Mouse (Mus musculus) midbrain, embryonic 11.5 days (tissue): ENCODE measurements around the gene Iqcd. TPM values are rescaled to one million over a fixed set of nuclear protein-coding genes. Genes with fewer than 3 reads are reported as not detected.
A peak's percentile ranks its signal among the peaks of the same experiment; 100 is the strongest.

Source experiments
- ATAC-seq: fragments of 200-750 bp; cut with Nextera tagmentation; 2 replicates; pipeline ENCODE4 v1.8.0; 2017; ENCODE audit warnings: moderate TSS enrichment, moderate library complexity; ENCODE audit not compliant: low FRiP score
- DNase-seq: peaks from one replicate; pipeline ENCODE4 v3.0.0; 2015; ENCODE audit warnings: low spot score; ENCODE audit errors: missing footprints
- H3K27ac ChIP-seq: fragments of 300-500 bp; sonication (generic); 2 replicates; pipeline ENCODE4 v1.5.1; 2014; ENCODE audit warnings: low read depth, low read length
- H3K27me3 ChIP-seq: fragments of 300-500 bp; sonication (generic); 2 replicates; pipeline ENCODE4 v1.6.1; 2014; ENCODE audit warnings: mild to moderate bottlenecking, low read length, moderate library complexity, mixed read lengths; ENCODE audit not compliant: control insufficient read depth, insufficient read depth
- H3K36me3 ChIP-seq: fragments of 300-500 bp; sonication (generic); 2 replicates; pipeline ENCODE4 v1.6.1; 2014; ENCODE audit warnings: mild to moderate bottlenecking, low read length, moderate library complexity, mixed read lengths; ENCODE audit not compliant: control insufficient read depth, insufficient read depth
- H3K4me1 ChIP-seq: fragments of 300-500 bp; sonication (generic); 2 replicates; pipeline ENCODE4 v1.6.1; 2014; ENCODE audit warnings: low read length; ENCODE audit not compliant: control insufficient read depth, insufficient read depth
- H3K4me2 ChIP-seq: fragments of 300-500 bp; sonication (generic); 2 replicates; pipeline ENCODE4 v1.6.1; 2014; ENCODE audit warnings: mild to moderate bottlenecking, moderate library complexity
- H3K4me3 ChIP-seq: fragments of 300-500 bp; sonication (generic); 2 replicates; pipeline ENCODE4 v1.5.1; 2014; ENCODE audit warnings: low read depth, low read length
- H3K9ac ChIP-seq: fragments of 300-500 bp; sonication (generic); 2 replicates; pipeline ENCODE4 v1.6.1; 2014; ENCODE audit warnings: low read length
- H3K9me3 ChIP-seq: fragments of 300-500 bp; sonication (generic); 2 replicates; pipeline ENCODE4 v1.6.1; 2016; ENCODE audit warnings: low read length; ENCODE audit not compliant: control insufficient read depth
- WGBS: fragments of 180-500 bp; shearing (Covaris S2); extraction: QIAGEN DNeasy Blood & Tissue Kit; methylation state at CpG from one replicate; pipeline ENCODE4 v1.1.7; 2014; 5-methylcytosine and 5-hydroxymethylcytosine counted together
- polyA plus RNA-seq: library from polyadenylated mRNA; unstranded; fragments of >200 nt; fragmentation: Nextera tagmentation; extraction: Ambion mirVana; gene quantifications from 2 replicates; pipeline ENCODE4 v1.2.1, GENCODE M21; 2014

Gene Iqcd
- 0.25 and 0.51 TPM in 2 replicates for polyA plus RNA-seq

GRCm38 (mm10) chr5:120588569-120589094 is at the start of gene Iqcd, which contains the start of gene Tpcn1:
Gene Iqcd, plus strand, starts transcription at chr5:120589016.
Gene Tpcn1, minus strand, starts transcription at chr5:120588673.
- H3K27me3 ChIP-seq = no peaks in the 10 kb centered on the region
- WGBS = under 1% methylated on average over 35 of the region's 35 CpGs
- H3K4me1 ChIP-seq = peaks cover 13% of the 10 kb centered on the region; the same call in 1 of the 2 replicates
- ATAC-seq (peak; percentile 99), DNase-seq (peak; percentile 100)
- no peaks in the 10 kb centered on the region for H3K9me3 ChIP-seq
- peak within 1 kb of the TSS; percentile 70 for H3K4me2 ChIP-seq
- H3K9ac ChIP-seq = peak within 1 kb of the TSS; percentile 79
- peak within 1 kb of the TSS; percentile 15; the same call in 1 of the 2 replicates for H3K27ac ChIP-seq
- H3K4me3 ChIP-seq = peak within 1 kb of the TSS; percentile 69
- H3K36me3 ChIP-seq = no peaks in the 10 kb centered on the region

GRCm38 (mm10) chr5:120548236-120548850 is 40.5 kb upstream of the Iqcd start:
- no peak overlapping the region for H3K9ac ChIP-seq
- no peak overlapping the region for H3K27ac ChIP-seq

GRCm38 (mm10) chr5:120550137-120550536 is 38.7 kb upstream of the Iqcd start:
- H3K4me3 ChIP-seq = no peak overlapping the region
- H3K9ac ChIP-seq = no peak overlapping the region
- H3K27ac ChIP-seq = no peak overlapping the region
- 82% methylated on average over 5 of the region's 5 CpGs for WGBS
- H3K4me1 ChIP-seq = no peaks in the 10 kb centered on the region
- no peaks in the 10 kb centered on the region for H3K36me3 ChIP-seq
- no peak for DNase-seq
- no peaks in the 10 kb centered on the region for H3K27me3 ChIP-seq
- H3K4me2 ChIP-seq = no peak overlapping the region
- no peaks in the 10 kb centered on the region for H3K9me3 ChIP-seq
- no peak for ATAC-seq

More at GRCm38 (mm10) chr5:120548236-120548850, 40.5 kb upstream of the Iqcd start:
- ATAC-seq (no peak), DNase-seq (no peak)
- Histone ChIP-seq H3K4me2 (no peak overlapping the region), H3K4me1 (no peaks in the 10 kb centered on the region), H3K27me3 (no peaks in the 10 kb centered on the region), H3K9me3 (no peaks in the 10 kb centered on the region), H3K4me3 (no peak overlapping the region), H3K36me3 (no peaks in the 10 kb centered on the region)
- 72% methylated on average over 11 of the region's 11 CpGs for WGBS

- DNase-seq = no peak
- no peaks in the 10 kb centered on the region for H3K27me3 ChIP-seq
- H3K4me3 ChIP-seq = no peak overlapping the region
- WGBS = 96% methylated on average over 5 of the region's 5 CpGs
- H3K4me2 ChIP-seq = no peak overlapping the region
- no peaks in the 10 kb centered on the region for H3K36me3 ChIP-seq
- H3K4me1 ChIP-seq = no peaks in the 10 kb centered on the region
- no peak overlapping the region for H3K27ac ChIP-seq
- no peak overlapping the region for H3K9ac ChIP-seq
- ATAC-seq = no peak
- no peaks in the 10 kb centered on the region for H3K9me3 ChIP-seq
These were observed 38.1 kb upstream of the Iqcd start for GRCm38 (mm10) chr5:120550673-120551072.

GRCm38 (mm10) chr5:120555871-120556270 is 32.9 kb upstream of the Iqcd start:
- Histone ChIP-seq H3K36me3 (no peaks in the 10 kb centered on the region), H3K27ac (no peak overlapping the region), H3K27me3 (no peaks in the 10 kb centered on the region), H3K4me3 (no peak overlapping the region), H3K4me2 (no peak overlapping the region), H3K9ac (no peak overlapping the region), H3K9me3 (no peaks in the 10 kb centered on the region), H3K4me1 (peaks cover 10% of the 10 kb centered on the region)
- ATAC-seq = no peak
- DNase-seq = no peak
- WGBS = 90% methylated on average over 24 of the region's 24 CpGs

- DNase-seq (no peak), ATAC-seq (no peak)
- Histone ChIP-seq H3K4me1 (peaks cover 13% of the 10 kb centered on the region), H3K36me3 (no peaks in the 10 kb centered on the region), H3K9ac (no peak overlapping the region), H3K4me2 (no peak overlapping the region), H3K4me3 (no peak overlapping the region), H3K27me3 (no peaks in the 10 kb centered on the region), H3K27ac (no peak overlapping the region), H3K9me3 (no peaks in the 10 kb centered on the region)
- WGBS = 78% methylated on average over 8 of the region's 8 CpGs
These were observed 30.8 kb upstream of the Iqcd start for GRCm38 (mm10) chr5:120558041-120558440.

- H3K27me3 ChIP-seq = no peaks in the 10 kb centered on the region
- no peak overlapping the region for H3K4me2 ChIP-seq
- no peaks in the 10 kb centered on the region for H3K9me3 ChIP-seq
- peaks cover 16% of the 10 kb centered on the region for H3K4me1 ChIP-seq
- DNase-seq (no peak), ATAC-seq (no peak)
- H3K4me3 ChIP-seq = no peak overlapping the region
- H3K27ac ChIP-seq = no peak overlapping the region
- H3K36me3 ChIP-seq = no peaks in the 10 kb centered on the region
- WGBS = 74% methylated on average over 14 of the region's 14 CpGs
- H3K9ac ChIP-seq = no peak overlapping the region
These were observed 30.1 kb upstream of the Iqcd start for GRCm38 (mm10) chr5:120558762-120559161.

GRCm38 (mm10) chr5:120560129-120560615 is 28.6 kb upstream of the Iqcd start:
- Histone ChIP-seq H3K27ac (peak overlapping the region; percentile 40; the same call in 1 of the 2 replicates), H3K36me3 (no peaks in the 10 kb centered on the region), H3K9ac (no peak overlapping the region), H3K27me3 (no peaks in the 10 kb centered on the region), H3K4me2 (no peak overlapping the region), H3K9me3 (no peaks in the 10 kb centered on the region), H3K4me1 (peaks cover 16% of the 10 kb centered on the region), H3K4me3 (no peak overlapping the region)
- ATAC-seq (peak; percentile 34; the same call in 1 of the 2 replicates), DNase-seq (no peak)
- 73% methylated on average over 9 of the region's 9 CpGs for WGBS

- 24% methylated on average over 16 of the region's 16 CpGs for WGBS
- Histone ChIP-seq H3K4me3 (no peak overlapping the region), H3K9me3 (no peaks in the 10 kb centered on the region), H3K27me3 (no peaks in the 10 kb centered on the region), H3K27ac (peak overlapping the region; percentile 40), H3K36me3 (no peaks in the 10 kb centered on the region), H3K4me1 (peaks cover 16% of the 10 kb centered on the region), H3K4me2 (no peak overlapping the region), H3K9ac (peak overlapping the region; percentile 40)
- peak; percentile 73; the same call in 1 of the 2 replicates for ATAC-seq
- peak; percentile 85 for DNase-seq
These were observed 28.1 kb upstream of the Iqcd start for GRCm38 (mm10) chr5:120560616-120561311.
